Mouse (Mus musculus): ENCODE measurements around the gene Helz2.

- TF ChIP-seq CTCF (IDR thresholded peaks at IDR 0.05; ENCODE audit: low read depth) (no peak), EP300 (optimal IDR thresholded peaks at IDR 0.05) (no peak)
These were observed 7.1 kb downstream of the Helz2 start for GRCm38 (mm10) chr2:181234680-181235079.
